9 mouse cellular contexts compared by ENCODE assay signal in the genomic region with DNA sequence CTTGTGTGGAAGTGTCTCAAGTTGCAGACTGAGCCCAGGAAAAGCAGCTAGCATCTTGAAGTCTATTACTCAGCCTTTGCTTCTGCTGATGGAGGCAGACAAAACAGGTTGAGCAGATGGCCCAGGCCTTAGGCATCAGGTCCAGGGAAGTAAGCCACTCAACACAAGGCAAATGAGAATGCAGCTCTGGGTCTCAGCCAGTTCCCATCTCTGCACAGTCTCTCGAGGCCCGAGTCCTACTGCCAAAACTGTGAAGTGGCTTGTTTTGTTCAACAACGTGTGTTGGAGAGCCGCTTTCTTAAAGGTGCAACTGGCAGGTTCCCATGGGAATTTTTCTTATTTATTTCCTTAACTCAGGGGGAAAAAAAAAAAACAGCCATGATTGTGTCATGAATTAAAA.
DNase-seq lines count a peak whose midpoint lies in the region; ATAC-seq lines count a peak whose summit lies in the region.
"Had no signal": no experiment of that assay in that cellular context is flagged by ENCODE, and none has a peak within 500 bp of the region (broad histone marks: within the 10 kb centered on the region; RNA-seq: fewer than 3 reads in every experiment).

No protein-coding gene starts in this region.

- no peak overlapping the region for H3K4me3 ChIP-seq in forebrain, embryonic 14.5 days (ENCODE audit: low read depth, low read length)
- H3K4me3 ChIP-seq in forebrain, embryonic 11.5 days (ENCODE audit: low read depth, low read length), result no peak overlapping the region
- no peak overlapping the region for H3K4me3 ChIP-seq in embryonic facial prominence, embryonic 10.5 days
- no peak overlapping the region for H3K4me3 ChIP-seq in liver, embryonic 12.5 days
- H3K4me3 ChIP-seq in heart, embryonic 12.5 days, result no peak overlapping the region

- H3K4me1 ChIP-seq in forebrain, embryonic 14.5 days (ENCODE audit: control insufficient read depth, insufficient read depth, low read length), result no peaks in the 10 kb centered on the region
- H3K4me1 ChIP-seq in forebrain, embryonic 11.5 days (replicated peaks; ENCODE audit: control insufficient read depth, insufficient read depth, low read length), result no peaks in the 10 kb centered on the region
- peaks cover 66% of the 10 kb centered on the region for H3K4me1 ChIP-seq in embryonic facial prominence, embryonic 10.5 days
- H3K4me1 ChIP-seq in liver, embryonic 12.5 days, result no peaks in the 10 kb centered on the region
- H3K4me1 ChIP-seq in heart, embryonic 12.5 days (replicated peaks), result 0 out of 2 replicates have a peak, but pooled peaks cover 4% of the 10 kb centered on the region

- no peaks in the 10 kb centered on the region for H3K27me3 ChIP-seq in forebrain, embryonic 14.5 days (replicated peaks; ENCODE audit: control insufficient read depth, insufficient read depth, low read length)
- H3K27me3 ChIP-seq in forebrain, embryonic 11.5 days (ENCODE audit: control insufficient read depth, insufficient read depth, low read length), result no peaks in the 10 kb centered on the region
- H3K27me3 ChIP-seq in embryonic facial prominence, embryonic 10.5 days (replicated peaks; ENCODE audit: low read depth, poor library complexity, severe bottlenecking), result no peaks in the 10 kb centered on the region
- peaks cover 23% of the 10 kb centered on the region; the same call in 1 of the 2 replicates for H3K27me3 ChIP-seq in liver, embryonic 12.5 days (replicated peaks)
- peaks cover 19% of the 10 kb centered on the region for H3K27me3 ChIP-seq in heart, embryonic 12.5 days (replicated peaks)

- H3K36me3 ChIP-seq in forebrain, embryonic 14.5 days (ENCODE audit: control insufficient read depth, insufficient read depth, low read length), result no peaks in the 10 kb centered on the region
- H3K36me3 ChIP-seq in forebrain, embryonic 11.5 days (ENCODE audit: control insufficient read depth, insufficient read depth, low read length), result no peaks in the 10 kb centered on the region
- no peaks in the 10 kb centered on the region for H3K36me3 ChIP-seq in embryonic facial prominence, embryonic 10.5 days (replicated peaks)
- no peaks in the 10 kb centered on the region for H3K36me3 ChIP-seq in liver, embryonic 12.5 days
- no peaks in the 10 kb centered on the region for H3K36me3 ChIP-seq in heart, embryonic 12.5 days

- no peak overlapping the region for H3K4me2 ChIP-seq in forebrain, embryonic 14.5 days (ENCODE audit: low read length)
- H3K4me2 ChIP-seq in forebrain, embryonic 11.5 days (ENCODE audit: low read depth, low read length, severe bottlenecking), result no peak overlapping the region
- H3K4me2 ChIP-seq in liver, embryonic 12.5 days, result no peak overlapping the region
- H3K4me2 ChIP-seq in heart, embryonic 12.5 days, result no peak overlapping the region

- H3K9me3 ChIP-seq in forebrain, embryonic 14.5 days (replicated peaks; ENCODE audit: control insufficient read depth, low read length), result no peaks in the 10 kb centered on the region
- no peaks in the 10 kb centered on the region for H3K9me3 ChIP-seq in forebrain, embryonic 11.5 days (ENCODE audit: control insufficient read depth, low read length)
- no peaks in the 10 kb centered on the region for H3K9me3 ChIP-seq in embryonic facial prominence, embryonic 10.5 days
- H3K9me3 ChIP-seq in liver, embryonic 12.5 days (replicated peaks), result no peaks in the 10 kb centered on the region
- H3K9me3 ChIP-seq in heart, embryonic 12.5 days (replicated peaks), result no peaks in the 10 kb centered on the region

- peak; percentile 76 for DNase-seq in forebrain, embryonic 14.5 days (ENCODE audit: low spot score)
- DNase-seq in forebrain, embryonic 11.5 days (ENCODE audit: low spot score), result no peak
- no peak for DNase-seq in embryonic facial prominence, embryonic 10.5 days (ENCODE audit: low spot score)
- DNase-seq in layer of hippocampus, postnatal 25 days (ENCODE audit: extremely low spot score in 1 of 2, low spot score in 1 of 2), result peak; percentile 36 to 45
- peak; percentile 59 to 79 for DNase-seq in lung, postnatal 4 days
- no peak for DNase-seq in kidney, postnatal 10 days

- no peak overlapping the region for H3K9ac ChIP-seq in forebrain, embryonic 14.5 days (ENCODE audit: low read length)
- no peak overlapping the region for H3K9ac ChIP-seq in forebrain, embryonic 11.5 days (ENCODE audit: low read length)
- H3K9ac ChIP-seq in liver, embryonic 12.5 days, result no peak overlapping the region
- H3K9ac ChIP-seq in heart, embryonic 12.5 days, result no peak overlapping the region
- H3K9ac ChIP-seq: liver, embryonic 14.5 days had no signal

- peak; percentile 72; the same call in 1 of the 2 replicates for ATAC-seq in forebrain, embryonic 14.5 days
- ATAC-seq in forebrain, embryonic 11.5 days (replicated peaks; ENCODE audit: low FRiP score), result no peak
- ATAC-seq in liver, embryonic 12.5 days, result no peak
- no peak for ATAC-seq in heart, embryonic 12.5 days (ENCODE audit: insufficient number of reproducible peaks, low FRiP score)

- peak overlapping the region; percentile 27; the same call in 1 of the 2 replicates for H3K27ac ChIP-seq in forebrain, embryonic 14.5 days (ENCODE audit: low read depth, low read length)
- H3K27ac ChIP-seq in forebrain, embryonic 11.5 days (ENCODE audit: low read depth, low read length), result no peak overlapping the region
- H3K27ac ChIP-seq in embryonic facial prominence, embryonic 10.5 days (replicated peaks), result peak overlapping the region; percentile 75
- H3K27ac ChIP-seq in liver, embryonic 12.5 days, result no peak overlapping the region
- no peak overlapping the region for H3K27ac ChIP-seq in heart, embryonic 12.5 days (ENCODE audit: poor library complexity, severe bottlenecking)
- H3K27ac ChIP-seq: liver, embryonic 14.5 days had no signal

- WGBS in forebrain, embryonic 14.5 days, result 56% methylated on average over 4 of the region's 4 CpGs
- 79% methylated on average over 4 of the region's 4 CpGs for WGBS in forebrain, embryonic 11.5 days
- WGBS in embryonic facial prominence, embryonic 10.5 days, result 81% methylated on average over 4 of the region's 4 CpGs
- WGBS in liver, embryonic 12.5 days (ENCODE audit: insufficient replicate concordance), result 63% methylated on average over 4 of the region's 4 CpGs
- 67% methylated on average over 4 of the region's 4 CpGs for WGBS in heart, embryonic 12.5 days

Comparison
In these comparisons a context has a peak if more than half of its experiments do, and no peak if none do; other contexts are left out.
1. DNase-seq: peak in forebrain, embryonic 14.5 days (single experiment), layer of hippocampus, postnatal 25 days (2 of 2) and lung, postnatal 4 days (2 of 2); none in forebrain, embryonic 11.5 days (single experiment), embryonic facial prominence, embryonic 10.5 days (single experiment) and kidney, postnatal 10 days (single experiment).
2. H3K27ac ChIP-seq: peak in forebrain, embryonic 14.5 days (single experiment) and embryonic facial prominence, embryonic 10.5 days (single experiment); none in forebrain, embryonic 11.5 days (single experiment), liver, embryonic 12.5 days (single experiment) and heart, embryonic 12.5 days (single experiment).